Mouse (Mus musculus): ENCODE measurements around the gene Cep85l.

The Cep85l gene

GRCm38 (mm10) chr10:53379709-53380106 lies at the start of gene Cep85l:
Cep85l (minus strand) TSS chr10:53379947.
- peak; percentile 92 to 95 for DNase-seq

DNA sequence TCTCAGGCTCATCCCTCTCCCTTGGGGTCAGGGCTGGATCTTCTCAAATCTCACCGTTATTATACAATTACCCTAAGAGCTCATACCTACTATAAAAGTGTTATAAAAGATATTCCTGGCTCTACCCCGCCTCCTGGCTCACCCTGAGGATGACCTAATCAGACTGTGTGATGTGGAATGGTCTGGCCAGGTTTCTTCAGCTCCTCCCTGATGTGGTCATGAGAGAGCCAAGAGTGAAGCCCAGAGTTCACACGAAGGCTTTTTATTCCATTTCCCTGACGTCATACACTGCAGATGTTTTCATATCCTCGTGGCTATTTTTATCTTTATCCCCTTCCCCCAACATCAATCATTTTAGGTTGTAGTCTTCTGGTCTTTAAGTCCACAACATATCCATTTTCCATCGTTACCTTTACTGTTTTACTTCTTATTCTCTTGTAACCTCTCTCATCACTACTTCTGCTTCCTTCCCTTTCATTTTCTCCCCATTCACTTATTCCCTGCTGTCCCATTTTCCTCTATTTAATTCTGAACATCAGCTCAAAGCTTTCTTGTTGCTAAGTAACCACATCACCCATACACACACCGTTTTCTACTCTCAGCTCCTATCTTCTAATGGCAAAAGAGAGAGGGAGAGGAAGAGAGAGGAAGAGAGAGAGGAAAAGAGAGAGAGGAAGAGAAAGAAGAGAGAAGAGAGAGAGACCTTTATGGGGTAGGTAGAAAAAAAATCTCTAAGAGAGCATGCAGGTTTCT lies 49.1 kb upstream of the Cep85l start:
- DNase-seq, result no peak

DNA sequence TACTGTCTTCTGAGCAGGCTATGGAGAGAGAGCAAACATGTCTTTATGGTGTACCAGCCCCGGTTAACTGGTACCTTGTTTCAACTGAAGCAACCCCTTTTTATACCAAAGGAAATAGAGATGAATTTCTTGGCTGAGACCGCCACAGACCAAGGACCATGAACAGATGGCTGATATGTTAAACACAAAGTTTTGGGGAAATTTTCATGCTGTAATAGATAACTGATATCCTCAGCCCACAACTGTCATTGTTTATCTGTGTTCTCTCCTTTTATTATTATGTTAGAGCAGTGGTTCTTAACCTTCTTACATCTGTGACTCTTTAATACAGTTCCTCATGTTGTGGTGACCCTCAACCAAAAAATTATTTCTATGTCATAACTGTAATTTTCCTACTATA lies 46.8 kb upstream of the Cep85l start:
- DNase-seq, result no peak

DNA sequence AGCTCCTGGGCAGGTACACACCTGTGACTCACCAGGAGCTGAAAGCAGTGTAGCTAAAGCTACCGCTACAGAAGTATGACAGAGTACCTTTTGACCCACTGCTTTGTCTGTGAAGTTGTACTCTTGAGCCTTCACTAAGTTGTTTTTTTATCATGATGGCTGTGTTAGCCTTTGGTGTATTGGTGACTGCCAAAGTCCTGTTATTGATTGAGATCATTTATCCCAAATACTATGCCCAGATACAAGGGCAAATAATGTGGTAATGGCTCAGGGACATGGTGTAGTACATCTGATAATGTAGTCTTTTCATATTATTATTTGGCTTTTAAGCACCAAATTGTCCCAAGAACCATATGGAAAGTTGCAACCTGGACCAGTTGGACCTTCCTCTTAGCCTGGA lies 43.3 kb upstream of the Cep85l start:
- DNase-seq, result no peak

DNA sequence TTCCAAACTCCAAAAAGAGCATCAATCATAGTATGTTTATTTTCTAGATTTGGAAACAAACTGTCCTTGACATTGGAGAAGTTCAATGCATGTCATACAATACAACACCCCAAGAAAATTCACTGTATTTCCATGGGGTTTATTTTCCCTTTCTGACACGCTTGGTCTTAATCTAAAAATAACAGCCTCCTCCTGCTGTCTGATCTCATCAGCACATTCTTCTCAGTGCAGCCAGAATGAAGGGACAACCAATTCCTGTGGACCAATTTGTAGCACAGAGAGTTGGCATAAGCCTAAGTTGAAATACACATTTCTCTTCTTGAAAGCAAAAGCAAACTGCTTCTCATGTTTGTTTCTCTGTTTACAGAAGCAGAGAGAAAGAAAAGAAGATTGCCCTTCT lies 42.5 kb upstream of the Cep85l start:
- DNase-seq, result no peak

DNA sequence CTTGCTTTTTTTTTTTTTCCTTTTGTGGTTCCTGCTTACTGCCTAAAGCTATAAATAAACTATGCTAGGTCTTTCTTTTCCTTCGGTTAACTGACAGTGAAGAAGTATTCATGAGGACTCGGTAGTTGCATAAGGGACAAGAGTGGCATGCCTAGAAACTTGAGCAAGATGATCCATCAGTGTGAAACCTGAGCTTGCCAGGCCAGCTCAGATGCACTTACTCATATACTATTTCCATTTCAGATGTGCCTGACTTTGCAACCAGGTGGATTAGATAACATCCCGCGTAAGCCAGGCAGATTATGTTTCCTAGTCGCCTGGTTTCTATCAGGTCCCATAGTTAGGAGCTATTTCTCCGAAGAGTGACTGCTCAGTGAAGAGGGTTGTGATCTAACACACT lies 41.9 kb upstream of the Cep85l start:
- no peak for DNase-seq

- DNase-seq, result no peak
These were observed 40.3 kb upstream of the Cep85l start for GRCm38 (mm10) chr10:53420069-53420468.

DNA sequence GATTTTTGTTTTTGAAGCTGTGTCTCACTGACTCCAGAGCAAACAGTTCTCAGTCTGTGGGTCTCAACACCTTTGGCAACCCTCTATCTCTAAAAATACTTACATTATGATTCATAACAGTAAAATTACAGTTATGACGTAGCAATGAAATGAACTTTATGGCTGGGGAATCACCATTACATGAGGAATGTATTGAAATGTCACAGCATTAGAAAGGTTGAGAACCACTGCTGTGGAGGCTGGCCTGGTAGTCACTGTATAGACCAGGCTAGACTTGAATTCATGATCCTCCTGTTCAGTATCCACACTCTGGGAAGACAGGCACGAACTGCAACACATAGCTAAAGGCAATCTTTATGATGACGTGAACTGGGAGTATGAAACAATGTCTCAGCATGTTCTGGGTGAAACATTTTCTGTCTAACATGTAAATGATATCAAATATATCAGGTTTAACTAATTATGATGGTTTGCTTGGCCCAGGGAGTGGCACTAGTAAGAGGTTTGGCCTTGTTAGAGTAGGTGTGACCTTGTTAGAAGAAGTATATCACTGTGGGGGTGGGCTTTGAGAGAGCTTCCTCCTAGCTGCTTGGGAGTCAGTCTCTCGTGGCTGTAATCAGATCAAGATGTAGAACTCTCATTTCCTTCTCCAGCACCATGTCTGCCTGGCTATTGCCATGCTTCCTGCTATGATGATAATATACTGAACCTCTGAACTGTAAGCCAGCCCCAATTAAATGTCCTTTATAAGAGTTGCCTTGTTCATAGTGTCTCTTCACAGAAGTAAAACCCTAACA lies 39.6 kb upstream of the Cep85l start:
- DNase-seq, result no peak

GRCm38 (mm10) chr10:53417015-53417414 lies 37.3 kb upstream of the Cep85l start:
- no peak for DNase-seq

- DNase-seq, result peak in 1 of 2 experiments; percentile 14
These were observed 36.5 kb upstream of the Cep85l start for GRCm38 (mm10) chr10:53416152-53416712.

GRCm38 (mm10) chr10:53415252-53415651 lies 35.5 kb upstream of the Cep85l start:
- no peak for DNase-seq

DNA sequence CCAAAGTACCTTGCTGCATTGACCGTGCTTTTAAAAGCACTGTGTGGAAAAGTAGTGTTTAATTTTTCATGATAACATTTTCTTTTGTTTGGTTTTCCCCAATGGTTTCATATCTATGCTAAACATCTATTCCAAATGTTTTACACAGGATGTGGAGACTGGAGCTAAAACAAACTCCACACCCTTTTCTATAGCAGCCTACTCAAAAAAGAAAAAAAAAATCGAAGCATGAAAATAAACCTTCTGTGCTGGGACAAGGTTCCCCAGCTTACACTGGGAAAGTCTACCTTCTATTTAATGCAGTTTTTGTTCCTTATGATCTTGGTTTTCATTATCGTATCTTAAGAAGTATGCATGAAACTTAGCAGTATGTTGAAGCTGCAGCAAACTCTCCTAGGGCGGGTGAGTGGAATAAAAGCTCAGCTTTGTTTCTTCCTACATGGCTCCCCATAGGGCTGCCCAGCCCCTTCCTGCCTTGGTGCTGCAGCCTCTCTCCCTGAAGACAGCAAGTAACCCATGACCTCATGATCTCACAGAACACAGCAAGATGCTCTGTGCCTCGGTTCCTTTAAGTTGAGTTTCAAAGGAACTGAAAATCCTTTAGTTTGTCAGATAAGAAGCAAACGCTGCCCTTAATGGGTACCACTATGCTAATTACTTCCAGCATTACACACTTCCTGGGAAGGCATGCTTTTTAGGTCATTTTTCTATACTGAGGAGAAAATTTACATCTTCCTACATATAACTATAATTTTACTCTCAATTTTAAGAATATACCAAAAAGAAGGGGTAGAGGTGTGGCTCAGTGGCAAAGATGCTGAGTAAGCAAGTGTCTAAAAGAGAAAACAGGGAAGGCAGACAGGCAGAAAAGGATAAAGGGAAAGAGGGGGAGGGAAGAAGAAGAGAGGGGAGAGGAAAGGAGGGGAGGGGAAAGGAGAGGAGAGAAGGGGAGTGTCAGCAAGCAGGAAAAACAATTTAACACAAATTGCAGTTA lies 34.6 kb upstream of the Cep85l start:
- DNase-seq, result peak in 1 of 2 experiments; percentile 7

GRCm38 (mm10) chr10:53412936-53413335 lies 33.2 kb upstream of the Cep85l start:
- DNase-seq, result no peak

DNA sequence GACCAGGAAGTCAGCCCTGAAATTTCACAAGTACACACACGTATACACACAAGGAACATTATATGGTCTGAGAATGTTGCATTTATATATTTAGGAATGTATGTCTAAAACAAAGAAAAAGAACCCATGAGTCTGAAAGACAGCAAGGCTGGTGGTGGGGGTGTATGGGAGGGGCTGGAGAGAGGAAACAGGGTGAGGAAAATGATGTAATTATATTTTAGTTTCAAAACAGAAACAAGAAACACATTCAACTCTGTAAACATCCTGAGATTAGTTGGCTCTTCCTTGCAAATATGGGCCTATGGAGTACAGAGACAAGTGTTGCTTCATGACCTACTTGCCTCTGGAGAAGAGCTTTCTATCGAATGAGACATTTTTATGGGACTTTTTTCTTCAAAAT lies 32.4 kb upstream of the Cep85l start:
- DNase-seq, result no peak

GRCm38 (mm10) chr10:53410831-53411230 lies 31.1 kb upstream of the Cep85l start:
- DNase-seq, result no peak

DNA sequence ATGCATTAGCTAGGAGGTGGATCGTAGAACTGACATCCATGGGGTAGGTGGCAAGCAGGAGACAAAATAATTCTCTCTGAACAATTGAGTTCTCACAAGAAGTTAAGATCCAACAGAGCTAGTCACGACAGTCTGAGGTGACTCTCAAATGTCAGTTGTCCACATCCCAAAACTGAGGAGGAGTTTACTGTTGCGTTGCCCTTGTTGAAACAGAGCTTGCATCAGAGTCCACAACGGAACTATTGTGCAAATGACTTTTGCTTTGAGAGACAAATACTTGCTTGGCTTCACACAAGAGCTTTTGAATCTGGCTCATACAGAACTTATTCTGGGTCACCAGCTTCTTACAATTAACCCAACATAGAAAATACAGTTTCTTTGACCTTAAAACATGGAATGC lies 27.7 kb upstream of the Cep85l start:
- no peak for DNase-seq

DNA sequence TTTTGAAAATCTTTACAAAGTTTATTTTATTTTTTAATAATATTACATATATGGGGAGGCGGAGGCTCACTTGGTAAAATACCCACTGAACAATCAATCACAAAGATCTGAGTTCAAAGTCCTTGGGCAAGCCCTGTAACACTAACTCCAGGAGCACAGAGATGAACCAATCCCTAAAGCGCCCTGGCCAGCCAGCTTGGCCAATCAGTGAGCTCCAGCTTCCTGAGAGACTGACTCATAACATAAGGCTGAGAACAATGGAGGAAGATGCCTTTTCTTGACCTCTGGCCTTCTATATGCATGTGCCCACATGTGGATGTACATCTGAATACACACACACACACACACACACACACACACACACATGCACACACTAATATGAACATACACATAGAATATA lies 27.1 kb upstream of the Cep85l start:
- DNase-seq, result no peak

DNA sequence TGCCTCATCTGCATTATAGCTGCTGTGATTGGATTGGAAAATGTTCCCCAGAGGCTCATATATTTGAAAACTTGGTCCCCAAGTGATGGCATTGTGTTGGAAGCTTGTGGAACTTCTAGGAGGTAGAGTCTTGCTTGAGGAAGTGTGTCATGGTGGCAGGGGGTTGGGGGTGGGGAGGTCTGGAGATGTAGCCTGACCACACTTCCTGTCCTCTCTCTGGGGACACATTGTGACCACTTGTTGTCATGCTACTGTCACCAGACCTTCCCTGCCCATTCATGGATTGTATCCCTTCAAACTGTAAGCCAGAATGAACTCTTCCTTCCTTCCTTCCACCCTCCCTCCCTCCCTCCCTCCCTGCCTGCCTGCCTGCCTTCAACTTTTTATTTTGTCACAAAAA lies 22.5 kb upstream of the Cep85l start:
- DNase-seq, result no peak

- no peak for DNase-seq
These were observed 19.3 kb upstream of the Cep85l start for GRCm38 (mm10) chr10:53399053-53399452.

DNA sequence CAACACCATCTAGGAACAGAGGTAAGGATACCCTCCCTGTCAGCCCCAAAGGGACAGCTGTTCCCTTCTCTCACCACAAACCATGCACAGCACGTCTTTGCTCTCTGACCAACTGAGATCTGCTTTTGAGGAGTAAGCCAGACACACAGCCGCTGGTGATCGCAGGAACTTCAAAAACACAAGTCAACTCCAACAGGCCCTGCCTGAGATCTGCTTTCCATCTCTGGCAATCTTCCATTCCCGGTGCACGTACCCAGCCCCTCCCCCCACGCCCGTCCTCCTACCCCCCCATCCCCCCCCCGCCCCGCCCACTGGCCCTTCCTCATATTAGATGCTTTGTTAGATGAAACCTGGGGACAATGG lies 18.8 kb upstream of the Cep85l start:
- peak; percentile 43 to 58 for DNase-seq

DNA sequence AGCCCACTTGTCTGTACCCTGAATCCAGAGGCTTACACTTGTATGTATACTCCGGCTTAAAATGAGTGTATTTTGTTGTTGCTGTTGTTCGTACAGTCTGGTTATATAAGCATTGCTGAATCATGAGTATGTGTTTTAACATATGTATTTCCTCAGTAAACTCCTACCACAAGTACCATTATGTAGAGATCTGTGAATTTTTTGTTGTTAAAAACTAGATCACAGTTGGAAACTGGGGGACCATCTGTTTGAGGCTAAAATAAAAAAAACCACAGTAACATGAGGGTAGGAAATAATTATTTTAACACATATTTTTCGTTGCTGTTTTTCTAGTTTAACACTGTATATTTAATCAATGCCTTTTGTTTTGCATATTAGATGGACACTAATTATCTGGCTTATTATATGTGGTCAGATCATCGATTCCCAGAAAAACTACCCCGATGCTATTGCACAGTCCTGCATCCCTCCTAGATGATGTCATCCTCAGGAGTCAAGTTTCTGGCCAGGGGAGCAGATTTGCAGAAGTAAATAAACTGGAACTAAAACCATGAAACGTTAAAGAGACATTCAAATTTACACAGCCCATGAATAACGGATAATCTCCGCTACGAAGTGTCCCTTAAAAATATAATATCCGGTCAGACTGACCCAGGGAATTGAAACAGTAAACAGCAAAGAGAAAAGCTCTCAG lies 18.2 kb upstream of the Cep85l start:
- no peak for DNase-seq
